Mouse (Mus musculus) intestine, postnatal 0 days (tissue): ENCODE results near the gene Shisal1. TPM values are rescaled to one million over a fixed set of nuclear protein-coding genes. Genes with fewer than 3 reads are reported as not detected.

ENCODE experiments used
- ATAC-seq: fragments of 200-750 bp; cut with Nextera tagmentation; 2 replicates; pipeline ENCODE4 v1.8.0; 2017; ENCODE audit warnings: mild to moderate bottlenecking, moderate TSS enrichment, moderate library complexity
- H3K27ac ChIP-seq: fragments of 300-500 bp; sonication (generic); 2 replicates; pipeline ENCODE4 v1.5.1; 2014; ENCODE audit warnings: mild to moderate bottlenecking, low read depth, low read length, moderate library complexity
- H3K27me3 ChIP-seq: fragments of 300-500 bp; sonication (generic); replicated peaks from 2 replicates; pipeline ENCODE4 v1.6.1; 2014; ENCODE audit warnings: low read length, mixed read lengths; ENCODE audit not compliant: control insufficient read depth, insufficient read depth
- H3K36me3 ChIP-seq: fragments of 300-500 bp; sonication (generic); 2 replicates; pipeline ENCODE4 v1.6.1; 2014; ENCODE audit warnings: mild to moderate bottlenecking, moderate library complexity; ENCODE audit not compliant: control insufficient read depth, insufficient read depth
- H3K4me1 ChIP-seq: fragments of 300-500 bp; sonication (generic); replicated peaks from 2 replicates; pipeline ENCODE4 v1.6.1; 2014; ENCODE audit warnings: antibody characterized with exemption, low read length, mixed read lengths; ENCODE audit not compliant: control insufficient read depth, insufficient read depth
- H3K4me2 ChIP-seq: fragments of 300-500 bp; sonication (generic); replicated peaks from 2 replicates; pipeline ENCODE4 v1.6.1; 2014; ENCODE audit warnings: low read depth, mild to moderate bottlenecking, moderate library complexity
- H3K4me3 ChIP-seq: fragments of 300-500 bp; sonication (generic); 2 replicates; pipeline ENCODE4 v1.5.1; 2014; ENCODE audit warnings: low read depth, low read length
- H3K9ac ChIP-seq: fragments of 300-500 bp; sonication (generic); 2 replicates; pipeline ENCODE4 v1.6.1; 2014; ENCODE audit warnings: mild to moderate bottlenecking, low read depth, low read length
- H3K9me3 ChIP-seq: fragments of 300-500 bp; sonication (generic); 2 replicates; pipeline ENCODE4 v1.6.1; 2016; ENCODE audit warnings: mixed run types; ENCODE audit not compliant: control insufficient read depth
- CTCF ChIP-seq: sonication (generic); IDR thresholded peaks from 2 replicates; pipeline ENCODE4 v1.5.1; 2016; ENCODE audit warnings: low read depth, mild to moderate bottlenecking, control low read depth, antibody characterized with exemption, moderate library complexity
- WGBS: fragments of 180-500 bp; shearing (Covaris S2); extraction: QIAGEN DNeasy Blood & Tissue Kit; methylation state at CpG from one replicate; pipeline ENCODE4 v1.1.7; 2014; 5-methylcytosine and 5-hydroxymethylcytosine counted together
- polyA plus RNA-seq: library from polyadenylated mRNA; unstranded; fragments of >200 nt; fragmentation: Nextera tagmentation; extraction: Ambion mirVana; gene quantifications from 2 replicates; pipeline ENCODE4 v1.2.1, GENCODE M21; 2015

Gene Shisal1
- polyA plus RNA-seq, 1 experiment from 2014 or later, result 0.70 TPM

DNA sequence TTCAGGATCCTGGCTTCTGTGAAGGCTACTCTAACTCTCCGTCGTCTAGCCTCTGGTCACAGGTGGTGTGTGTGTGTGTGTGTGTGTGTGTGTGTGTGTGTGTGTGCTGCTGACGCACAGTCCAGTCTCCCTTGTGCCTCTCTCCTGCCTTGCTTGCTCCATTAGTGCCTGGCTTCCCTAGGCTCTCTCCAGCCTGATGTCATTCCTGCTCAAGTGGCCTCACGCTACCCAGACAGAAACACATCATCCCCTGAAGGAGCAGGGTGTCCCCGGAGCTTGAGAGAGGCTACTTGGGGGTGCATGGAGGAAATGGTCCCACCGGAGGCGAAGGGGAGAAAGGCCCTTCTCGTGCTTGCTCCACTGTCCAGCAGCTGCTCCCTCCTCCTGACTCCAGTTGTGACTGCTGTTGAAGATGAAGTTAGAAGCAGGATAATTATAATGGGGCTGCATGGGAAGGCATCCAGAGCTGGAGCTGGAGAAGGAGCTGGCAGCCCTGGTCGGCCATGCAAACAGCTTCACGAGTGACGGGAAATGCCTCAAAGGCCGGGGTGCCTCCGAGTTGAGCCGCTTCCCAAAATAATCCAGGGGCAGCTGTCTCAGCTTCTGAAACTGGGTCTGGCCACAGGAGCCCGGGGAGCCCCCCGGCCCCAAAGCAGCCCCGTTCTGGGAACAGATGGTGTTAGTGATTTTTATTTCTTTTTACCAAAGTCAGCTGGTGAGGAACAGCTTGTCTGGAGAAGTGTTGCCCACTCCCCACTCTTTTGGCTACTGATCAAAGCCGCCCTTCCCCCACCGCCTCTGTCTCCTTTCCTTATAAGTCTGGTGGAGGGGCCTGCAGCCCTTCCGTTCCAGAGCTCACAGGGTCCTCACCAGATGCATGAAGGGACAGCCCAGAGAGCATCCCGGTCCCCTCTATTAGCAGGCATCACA is 94.7 kb downstream of the Shisal1 start:
- H3K36me3 ChIP-seq, result no peaks in the 10 kb centered on the region
- TF ChIP-seq CTCF, result no peak
- no peak overlapping the region for H3K4me2 ChIP-seq
- no peaks in the 10 kb centered on the region for H3K9me3 ChIP-seq
- no peak overlapping the region for H3K4me3 ChIP-seq
- no peaks in the 10 kb centered on the region for H3K27me3 ChIP-seq
- ATAC-seq, result no peak
- H3K4me1 ChIP-seq, result no peaks in the 10 kb centered on the region
- no peak overlapping the region for H3K9ac ChIP-seq
- 65% methylated on average over 21 of the region's 21 CpGs for WGBS
- no peak overlapping the region for H3K27ac ChIP-seq

DNA sequence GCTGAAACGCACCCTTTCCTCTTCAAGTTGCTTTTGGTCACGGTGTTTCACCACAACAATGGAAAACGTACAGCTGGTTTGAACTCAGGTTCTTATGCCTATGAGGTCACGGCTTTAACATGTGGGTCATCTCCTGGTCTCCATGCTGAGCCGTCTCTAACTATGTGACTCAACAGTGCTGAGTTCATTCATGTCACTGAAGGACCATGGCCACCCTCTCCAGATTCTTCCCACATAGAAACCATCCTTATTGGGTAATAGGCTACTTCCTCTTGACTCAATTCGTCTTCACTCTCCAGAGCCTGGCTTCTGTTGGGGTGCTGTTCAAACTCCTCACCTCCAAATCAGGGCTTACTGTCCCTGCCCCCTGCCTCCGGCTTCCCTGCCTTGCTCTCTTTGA is 95.6 kb downstream of the Shisal1 start:
- no peaks in the 10 kb centered on the region for H3K27me3 ChIP-seq
- no peak overlapping the region for H3K4me3 ChIP-seq
- H3K4me1 ChIP-seq, result no peaks in the 10 kb centered on the region
- no peaks in the 10 kb centered on the region for H3K36me3 ChIP-seq
- H3K27ac ChIP-seq, result no peak overlapping the region
- H3K9me3 ChIP-seq, result no peaks in the 10 kb centered on the region
- ATAC-seq, result no peak
- no peak for TF ChIP-seq CTCF
- no peak overlapping the region for H3K4me2 ChIP-seq
- WGBS, result 85% methylated on average over 7 of the region's 7 CpGs
- no peak overlapping the region for H3K9ac ChIP-seq

- Histone ChIP-seq H3K27ac (no peak overlapping the region), H3K36me3 (no peaks in the 10 kb centered on the region), H3K4me1 (no peaks in the 10 kb centered on the region), H3K9me3 (no peaks in the 10 kb centered on the region), H3K4me2 (no peak overlapping the region), H3K4me3 (no peak overlapping the region), H3K9ac (no peak overlapping the region), H3K27me3 (no peaks in the 10 kb centered on the region)
- no peak for ATAC-seq
- no peak for TF ChIP-seq CTCF
- WGBS, result 50% methylated on average over 14 of the region's 14 CpGs
Observed at GRCm38 (mm10) chr15:84349915-84350738, 96.8 kb downstream of the Shisal1 start.

DNA sequence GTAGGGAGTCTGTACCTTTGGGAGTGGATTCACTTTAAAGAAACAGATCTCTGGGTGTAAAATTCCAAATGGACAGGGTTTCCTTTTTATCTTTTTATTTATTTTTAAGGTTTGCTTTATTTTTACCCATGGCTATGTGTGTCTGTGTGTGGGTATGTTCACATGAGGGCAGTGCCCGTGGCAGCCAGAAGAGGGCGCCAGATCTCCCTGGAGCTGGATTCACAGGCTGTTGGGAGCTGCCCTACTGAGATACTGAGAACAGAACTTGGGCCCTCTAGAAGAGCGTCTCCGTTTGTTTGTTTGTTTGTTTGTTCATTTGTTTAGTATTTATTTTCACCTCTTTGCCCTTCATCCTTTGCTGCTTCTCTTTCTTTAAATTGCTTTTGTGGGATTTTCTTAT is 98.1 kb downstream of the Shisal1 start:
- Histone ChIP-seq H3K4me3 (no peak overlapping the region), H3K36me3 (no peaks in the 10 kb centered on the region), H3K4me2 (no peak overlapping the region), H3K27me3 (no peaks in the 10 kb centered on the region), H3K27ac (no peak overlapping the region), H3K9me3 (no peaks in the 10 kb centered on the region), H3K9ac (no peak overlapping the region), H3K4me1 (no peaks in the 10 kb centered on the region)
- ATAC-seq, result no peak
- 91% methylated on average over 4 of the region's 4 CpGs for WGBS
- TF ChIP-seq CTCF, result peak; percentile 46

GRCm38 (mm10) chr15:84340926-84341325 is 106.0 kb downstream of the Shisal1 start:
- ATAC-seq, result no peak
- no peaks in the 10 kb centered on the region for H3K27me3 ChIP-seq

DNA sequence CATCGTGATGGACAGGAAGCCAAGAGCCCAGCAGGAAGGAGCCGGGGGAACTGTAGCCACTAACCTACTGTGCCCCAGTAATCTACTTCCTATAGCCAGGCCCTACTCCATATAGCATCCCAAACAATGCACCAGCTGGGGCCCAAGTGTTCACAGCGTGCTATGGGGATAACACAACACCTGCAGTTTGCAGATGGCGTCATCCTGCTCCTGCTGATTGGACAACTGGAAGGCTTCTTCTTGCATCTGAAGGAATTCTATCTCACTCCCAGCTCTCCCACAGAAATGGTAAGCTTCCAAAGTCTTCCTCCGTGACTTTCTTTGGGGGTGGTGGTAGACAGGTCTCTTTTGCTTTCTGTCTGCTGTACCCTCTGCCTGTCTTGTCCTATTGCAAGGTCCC is 109.3 kb downstream of the Shisal1 start:
- 70% methylated on average over 5 of the region's 5 CpGs for WGBS
- H3K36me3 ChIP-seq, result no peaks in the 10 kb centered on the region
- no peak for ATAC-seq
- H3K4me3 ChIP-seq, result no peak overlapping the region
- no peak overlapping the region for H3K9ac ChIP-seq
- H3K4me2 ChIP-seq, result no peak overlapping the region
- H3K27ac ChIP-seq, result no peak overlapping the region
- no peaks in the 10 kb centered on the region for H3K4me1 ChIP-seq
- no peak for TF ChIP-seq CTCF
- H3K9me3 ChIP-seq, result no peaks in the 10 kb centered on the region
- no peaks in the 10 kb centered on the region for H3K27me3 ChIP-seq

More at GRCm38 (mm10) chr15:84340926-84341325, 106.0 kb downstream of the Shisal1 start:
- Histone ChIP-seq H3K9ac (no peak overlapping the region), H3K4me2 (no peak overlapping the region), H3K4me1 (no peaks in the 10 kb centered on the region), H3K27ac (no peak overlapping the region), H3K4me3 (no peak overlapping the region), H3K36me3 (no peaks in the 10 kb centered on the region), H3K9me3 (no peaks in the 10 kb centered on the region)
- no peak for TF ChIP-seq CTCF
- WGBS, result 49% methylated on average over 2 of the region's 2 CpGs
